Mouse (Mus musculus): ENCODE data around the gene Klk6.

GRCm38 (mm10) chr7:43797333-43797769 lies 26.9 kb upstream of the Klk6 start, which contains the start of gene Klk8:
- TF ChIP-seq CTCF (IDR thresholded peaks at IDR 0.05; ENCODE audit: extremely low read depth, insufficient read length, insufficient replicate concordance, low read depth, low read length): no peak
- no peak for TF ChIP-seq POLR2A (IDR thresholded peaks at IDR 0.05; ENCODE audit: low read depth, low read length)

Data from small intestine, adult 2 months (tissue).